Mouse (Mus musculus) thymus, postnatal 36 days (tissue): ENCODE measurements around the gene Foxp2.

Experiments used
- DNase-seq, 2 experiments: peaks; one replicate each; pipeline ENCODE4 v3.0.0; 2022; ENCODE audit warnings: mixed read lengths in 2 of 2

Foxp2 gene

DNA sequence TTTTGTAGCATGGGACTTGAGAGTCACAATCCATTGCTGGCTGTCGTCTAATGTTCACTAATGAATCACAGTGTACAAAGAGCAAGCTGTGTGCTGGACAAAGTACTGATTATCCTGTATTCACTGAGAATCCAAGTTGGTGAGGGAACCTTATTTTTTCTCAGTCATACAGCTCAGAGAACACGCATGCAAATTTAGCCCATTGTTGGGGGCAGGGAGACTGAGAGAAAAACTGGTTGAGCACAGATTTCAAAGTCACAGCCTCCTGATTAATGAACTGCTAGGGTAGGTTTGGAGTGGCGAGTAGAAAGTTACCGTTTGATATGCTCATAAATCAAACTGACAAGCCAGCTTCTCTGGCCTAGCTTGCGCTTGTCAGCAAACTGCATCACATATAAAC is 477.1 kb downstream of the Foxp2 start:
- no peak for DNase-seq

DNA sequence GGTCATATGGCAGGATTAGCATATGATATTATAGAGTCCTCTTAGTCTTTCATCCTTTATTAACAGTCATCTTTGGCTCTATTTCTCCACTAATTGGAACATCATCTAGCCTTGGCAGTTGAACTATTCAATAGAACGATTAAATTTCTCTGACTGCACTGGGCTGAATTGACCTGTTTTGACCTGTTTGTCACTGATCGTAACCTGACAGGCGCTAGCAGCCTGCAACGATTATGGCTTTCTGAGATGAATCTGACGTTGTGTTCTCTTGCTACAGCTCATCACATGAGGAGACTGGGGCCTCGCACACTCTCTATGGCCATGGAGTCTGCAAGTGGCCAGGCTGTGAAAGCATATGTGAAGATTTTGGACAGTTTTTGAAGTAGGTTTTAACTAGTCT is 495.3 kb downstream of the Foxp2 start:
- no peak for DNase-seq

DNA sequence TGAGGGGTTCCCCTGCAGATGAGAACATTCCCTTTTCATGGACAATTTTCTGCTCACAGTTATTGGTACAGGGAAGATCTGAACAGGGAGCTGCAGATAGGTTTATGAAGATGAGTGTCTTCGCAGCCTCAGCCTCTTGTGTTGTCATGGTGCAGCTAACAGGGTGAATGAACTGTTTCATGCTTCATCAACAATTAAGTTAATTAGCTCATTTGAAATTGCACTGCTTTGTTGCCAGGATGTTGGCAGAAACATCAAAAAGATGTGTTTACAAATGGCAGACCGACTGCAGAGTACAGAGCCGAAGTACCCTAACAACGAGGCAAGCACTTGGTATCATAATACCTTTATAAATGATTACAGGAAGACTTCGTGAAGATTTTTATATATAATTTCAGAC is 496.3 kb downstream of the Foxp2 start:
- DNase-seq: no peak

DNA sequence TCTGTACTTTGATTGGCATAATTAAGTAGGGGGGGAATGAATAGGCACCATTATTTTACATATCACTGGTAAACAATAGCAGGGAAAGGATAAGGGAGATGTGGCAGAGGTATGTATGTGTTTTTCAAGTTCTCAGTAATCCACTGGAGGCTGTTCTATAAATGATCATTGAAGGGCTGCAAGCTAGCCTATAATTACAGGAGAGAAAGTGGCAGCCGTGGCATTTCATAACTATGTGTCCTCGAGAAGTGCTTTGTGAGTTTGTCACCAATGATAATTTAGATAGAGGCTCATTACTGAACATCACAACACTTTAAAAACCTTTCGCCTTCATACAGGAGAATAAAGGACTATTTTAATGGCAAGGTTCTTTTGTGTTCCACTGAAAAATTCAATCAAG is 500.0 kb downstream of the Foxp2 start:
- DNase-seq: no peak

DNA sequence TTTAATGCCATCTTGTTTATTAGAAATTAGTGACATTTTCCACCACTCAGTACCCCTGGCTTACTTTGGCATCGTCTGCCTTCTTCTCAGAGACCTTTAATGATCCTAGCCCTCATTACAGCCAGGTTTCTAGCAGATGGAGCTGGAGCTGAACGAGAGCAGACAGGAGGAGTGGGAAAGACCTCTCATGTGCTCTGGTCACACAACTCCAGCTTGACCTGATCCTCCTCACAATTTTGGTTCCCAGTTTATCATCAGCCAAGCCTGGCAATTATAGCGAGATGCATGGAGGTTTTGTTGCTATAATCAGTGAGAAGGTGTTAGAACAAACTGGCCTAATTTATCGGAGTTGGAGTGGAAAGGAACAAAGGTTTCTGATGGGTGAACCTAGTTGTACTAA is 500.9 kb downstream of the Foxp2 start:
- DNase-seq: no peak

DNA sequence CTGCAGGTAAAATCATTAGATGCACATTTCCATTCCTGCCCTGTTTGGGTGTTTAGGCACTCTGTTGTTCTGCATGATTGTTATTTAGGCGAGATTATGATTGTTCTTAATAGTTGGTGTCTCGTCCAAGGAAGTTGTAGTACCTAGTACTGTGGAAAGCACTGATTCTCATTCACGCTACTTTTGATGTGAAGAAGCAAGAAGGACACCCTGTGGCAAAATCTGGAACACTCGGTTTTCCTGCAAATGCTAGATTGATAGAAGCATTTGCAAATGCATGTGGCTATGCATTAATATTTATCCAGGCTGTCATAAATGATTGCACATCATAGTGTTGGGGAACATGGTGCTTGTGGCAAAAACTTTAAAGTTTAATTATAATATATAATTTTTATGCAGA is 514.0 kb downstream of the Foxp2 start:
- no peak for DNase-seq

DNA sequence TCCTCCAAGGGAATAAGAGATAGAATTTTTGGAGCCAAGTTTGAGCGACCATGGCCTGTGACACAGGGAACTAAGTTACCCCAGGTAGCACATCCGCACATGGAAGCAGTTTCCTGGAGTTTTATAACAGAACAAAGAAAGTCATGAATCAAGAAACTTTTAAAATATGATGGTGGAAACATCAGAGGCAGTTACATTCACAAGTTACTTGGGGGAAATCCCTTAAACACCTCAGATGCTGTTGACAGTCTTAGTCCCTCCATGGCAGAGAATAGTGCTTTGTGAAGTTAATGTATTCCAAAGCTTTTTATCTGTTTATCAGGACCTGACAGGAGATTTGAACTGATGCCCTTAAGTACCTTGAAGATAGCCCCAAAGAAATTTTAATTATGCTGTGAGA is 558.6 kb downstream of the Foxp2 start:
- DNase-seq: no peak

DNA sequence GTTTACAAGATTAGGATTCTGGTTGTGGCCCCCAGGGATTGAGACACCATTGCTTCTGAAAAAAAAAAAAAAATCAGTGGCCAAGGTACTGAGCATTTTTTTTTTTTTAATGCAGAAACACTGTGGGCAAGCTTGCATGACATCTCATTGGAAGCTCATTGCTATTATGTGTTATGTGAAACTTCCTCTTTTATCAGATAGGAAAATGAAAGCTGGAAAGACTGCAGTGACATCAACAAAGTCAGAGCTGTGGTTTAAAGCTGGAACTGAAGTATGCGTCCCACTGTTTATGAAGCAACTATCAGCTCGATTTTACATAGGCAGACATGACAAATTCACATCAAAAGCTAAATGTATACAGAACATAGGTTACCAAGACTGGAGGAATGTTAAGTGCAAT is 562.2 kb downstream of the Foxp2 start:
- DNase-seq: no peak

DNA sequence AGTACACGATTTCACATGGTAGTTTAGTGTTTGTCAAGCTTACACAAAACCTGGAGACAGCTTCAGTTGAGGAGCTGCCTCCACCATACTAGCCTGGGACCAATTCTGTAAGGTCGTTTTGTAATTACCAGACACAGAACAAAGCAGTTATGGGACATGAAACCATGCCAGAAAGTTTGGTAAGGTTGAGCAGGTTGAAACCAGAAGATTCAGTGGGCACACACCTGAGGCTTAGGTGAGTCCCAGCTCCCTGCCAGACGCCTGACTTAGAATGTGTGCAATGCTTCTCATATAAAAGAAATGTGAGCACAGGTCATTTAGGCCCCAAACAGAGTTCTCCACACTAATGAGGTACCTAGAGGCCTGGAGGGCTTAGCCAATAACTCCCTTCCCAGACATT is 564.3 kb downstream of the Foxp2 start:
- no peak for DNase-seq

DNA sequence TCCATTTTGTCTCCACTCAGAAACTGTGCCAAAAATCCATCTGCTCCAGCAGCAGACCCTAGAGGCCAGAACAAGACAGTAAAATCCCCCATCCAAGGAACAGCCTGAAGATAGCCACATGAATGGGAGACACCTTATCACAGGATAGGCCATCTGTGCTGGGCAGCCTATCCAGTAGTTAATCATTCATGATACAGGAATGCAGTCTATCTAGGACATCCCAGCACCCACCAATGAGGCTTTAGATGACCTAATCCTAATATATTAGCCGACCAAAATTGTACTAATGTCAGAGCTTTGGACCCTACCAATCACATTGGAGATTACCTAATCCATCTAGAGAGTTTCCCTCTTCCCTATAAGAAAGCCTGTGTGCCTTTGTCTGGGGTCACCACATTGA is 565.5 kb downstream of the Foxp2 start:
- DNase-seq: no peak

DNA sequence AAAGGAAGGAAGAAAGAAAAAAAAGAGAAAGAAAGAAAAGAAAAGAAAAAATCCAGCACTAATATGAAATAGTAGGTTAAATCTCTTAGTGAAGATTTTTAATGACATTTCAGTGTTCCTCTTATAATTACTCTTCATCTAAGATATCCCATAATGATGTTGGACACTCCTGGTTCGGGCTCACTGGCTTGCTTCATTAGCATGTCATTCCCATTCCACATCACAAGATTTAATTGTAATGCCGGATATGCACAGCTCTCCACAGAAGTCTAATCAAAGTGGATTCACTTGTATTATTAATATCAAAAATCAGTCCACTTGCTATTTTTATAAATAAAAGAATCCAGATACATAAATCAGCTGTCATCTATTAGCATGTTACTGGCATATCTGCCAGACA is 585.8 kb downstream of the Foxp2 start:
- DNase-seq: no peak
